Mouse (Mus musculus) adrenal gland, adult (tissue): ENCODE data around the gene Fgf8.

ENCODE experiments used
- DNase-seq, 2 experiments: peaks; one replicate each; pipeline ENCODE4 v3.0.0; 2022 to 2023; ENCODE audit warnings: low spot score in 1 of 2; ENCODE audit not compliant: inconsistent age in 2 of 2

The Fgf8 gene

GRCm38 (mm10) chr19:45742218-45742983, at the start of gene Fgf8:
TSS of gene Fgf8 (minus strand) at chr19:45742915.
- DNase-seq: peak in 1 of 2 experiments; percentile 51

- no peak for DNase-seq
Observed at GRCm38 (mm10) chr19:45792404-45792803, 49.7 kb upstream of the Fgf8 start.

GRCm38 (mm10) chr19:45789888-45790874, 47.5 kb upstream of the Fgf8 start:
- DNase-seq: no peak

GRCm38 (mm10) chr19:45789365-45789764, 46.6 kb upstream of the Fgf8 start:
- DNase-seq: no peak

GRCm38 (mm10) chr19:45788337-45788736, 45.6 kb upstream of the Fgf8 start:
- peak in 1 of 2 experiments; percentile 59 for DNase-seq

GRCm38 (mm10) chr19:45787450-45787849, 44.7 kb upstream of the Fgf8 start:
- DNase-seq: no peak

- DNase-seq: no peak
Observed at GRCm38 (mm10) chr19:45785470-45785869, 42.8 kb upstream of the Fgf8 start.

- DNase-seq: no peak
Observed at GRCm38 (mm10) chr19:45783933-45784576, 41.3 kb upstream of the Fgf8 start.

- peak; percentile 99 for DNase-seq
Observed at GRCm38 (mm10) chr19:45783181-45783932, 40.6 kb upstream of the Fgf8 start, which contains the start of gene Mgea5. TSS of gene Mgea5 (minus strand) at chr19:45783837.

GRCm38 (mm10) chr19:45782315-45783001, 39.7 kb upstream of the Fgf8 start:
- peak; percentile 81 to 93 for DNase-seq

- DNase-seq: no peak
Observed at GRCm38 (mm10) chr19:45781676-45782075, 39.0 kb upstream of the Fgf8 start.

GRCm38 (mm10) chr19:45780350-45780915, 37.7 kb upstream of the Fgf8 start:
- no peak for DNase-seq

GRCm38 (mm10) chr19:45775486-45775885, 32.8 kb upstream of the Fgf8 start:
- no peak for DNase-seq

GRCm38 (mm10) chr19:45771501-45771900, 28.8 kb upstream of the Fgf8 start:
- no peak for DNase-seq

GRCm38 (mm10) chr19:45760810-45761209, 18.1 kb upstream of the Fgf8 start:
- DNase-seq: no peak

- DNase-seq: no peak
Observed at GRCm38 (mm10) chr19:45758671-45759070, 16.0 kb upstream of the Fgf8 start.

GRCm38 (mm10) chr19:45753551-45753950, 10.8 kb upstream of the Fgf8 start:
- no peak for DNase-seq

- no peak for DNase-seq
Observed at GRCm38 (mm10) chr19:45751881-45752280, 9.2 kb upstream of the Fgf8 start.

GRCm38 (mm10) chr19:45749243-45750043, 6.7 kb upstream of the Fgf8 start, which contains the start of gene Npm3:
TSS of gene Npm3 (minus strand) at chr19:45749591.
- peak; percentile 87 to 96 for DNase-seq
